10 mouse cellular contexts compared by ENCODE assay signal in the genomic region with DNA sequence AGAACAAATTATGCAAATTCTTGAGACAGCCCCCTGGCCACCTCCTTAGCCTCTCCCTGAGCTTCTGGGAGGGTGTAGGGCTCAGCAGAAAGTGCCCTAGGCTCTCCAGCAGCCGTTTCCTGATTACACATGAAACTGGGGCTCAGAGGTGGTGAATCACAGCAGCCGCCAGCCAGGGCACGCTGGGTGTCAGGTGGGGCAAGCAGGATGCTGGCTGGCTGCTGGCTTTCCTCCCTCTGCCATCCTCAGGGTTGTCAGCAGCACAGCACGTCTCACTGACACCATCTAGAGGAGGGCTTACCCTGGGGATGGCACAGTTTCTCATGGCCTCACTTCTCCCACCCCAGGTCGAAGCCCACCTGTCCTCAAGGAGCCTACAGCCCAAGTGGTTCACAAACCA. TPM values are rescaled to one million over a fixed set of nuclear protein-coding genes. Genes with fewer than 3 reads are reported as not detected.
A peak's percentile ranks its signal among the peaks of the same experiment; 100 is the strongest.
DNase-seq lines count a peak whose midpoint lies in the region; ATAC-seq and TF ChIP-seq lines count a peak whose summit lies in the region.
"Had no signal": no experiment of that assay in that cellular context is flagged by ENCODE, and none has a peak within 500 bp of the region (broad histone marks: within the 10 kb centered on the region; RNA-seq: fewer than 3 reads in every experiment).

No protein-coding gene starts in this region.

- no peak overlapping the region for H3K9ac ChIP-seq in kidney, embryonic 15.5 days
- H3K9ac ChIP-seq in stomach, postnatal 0 days (ENCODE audit: low read length), result no peak overlapping the region
- H3K9ac ChIP-seq: limb, embryonic 13.5 days had no signal

- peaks cover 46% of the 10 kb centered on the region for H3K4me1 ChIP-seq in kidney, embryonic 15.5 days
- peaks cover 48% of the 10 kb centered on the region for H3K4me1 ChIP-seq in embryonic facial prominence, embryonic 10.5 days
- H3K4me1 ChIP-seq in stomach, postnatal 0 days (replicated peaks; ENCODE audit: control insufficient read depth, insufficient read depth), result peaks cover 11% of the 10 kb centered on the region; the same call in 1 of the 2 replicates

- peak; percentile 46; the same call in 1 of the 2 replicates for TF ChIP-seq CTCF in stomach, postnatal 0 days (IDR thresholded peaks at IDR 0.05; ENCODE audit: low read depth)
- no peak; the same call in 1 of the 2 replicates for TF ChIP-seq CTCF in layer of hippocampus, adult 2 months (conservative IDR thresholded peaks at IDR 0.05)

- H3K27ac ChIP-seq in kidney, embryonic 15.5 days, result peak overlapping the region; percentile 28; the same call in 1 of the 2 replicates
- peak overlapping the region; percentile 21; the same call in 1 of the 2 replicates for H3K27ac ChIP-seq in embryonic facial prominence, embryonic 10.5 days (replicated peaks)
- H3K27ac ChIP-seq in stomach, postnatal 0 days (replicated peaks), result peak overlapping the region; percentile 53; the same call in 1 of the 2 replicates
- H3K27ac ChIP-seq in layer of hippocampus, adult 2 months, result no peak overlapping the region
- H3K27ac ChIP-seq: limb, embryonic 13.5 days had no signal

- intact Hi-C loops in left cerebral cortex, postnatal 36 days (cut with DNase I), result loop anchor here (5.0 kb wide), 1 partner anchor 39 kb away; no protein-coding TSS in a partner anchor

- TF ChIP-seq EP300 in stomach, postnatal 0 days (optimal IDR thresholded peaks at IDR 0.05), result no peak

- no peak overlapping the region for H3K4me2 ChIP-seq in kidney, embryonic 15.5 days
- no peak overlapping the region for H3K4me2 ChIP-seq in stomach, postnatal 0 days (replicated peaks; ENCODE audit: low read depth)
- H3K4me2 ChIP-seq: limb, embryonic 13.5 days had no signal

- no peak overlapping the region for H3K4me3 ChIP-seq in kidney, embryonic 15.5 days (replicated peaks)
- no peak overlapping the region for H3K4me3 ChIP-seq in embryonic facial prominence, embryonic 10.5 days
- no peak overlapping the region for H3K4me3 ChIP-seq in stomach, postnatal 0 days (ENCODE audit: low read depth, low read length)
- no peak overlapping the region for H3K4me3 ChIP-seq in layer of hippocampus, adult 2 months
- H3K4me3 ChIP-seq: limb, embryonic 13.5 days had no signal

- no peaks in the 10 kb centered on the region for H3K36me3 ChIP-seq in kidney, embryonic 15.5 days
- H3K36me3 ChIP-seq in embryonic facial prominence, embryonic 10.5 days (replicated peaks), result no peaks in the 10 kb centered on the region
- no peaks in the 10 kb centered on the region for H3K36me3 ChIP-seq in stomach, postnatal 0 days (ENCODE audit: control insufficient read depth, insufficient read depth, low read length)
- H3K36me3 ChIP-seq: limb, embryonic 13.5 days had no signal

- DNase-seq in kidney, postnatal 25 days, result no peak
- peak; percentile 74 for DNase-seq in CD4-positive helper T cell, adult 2 months (ENCODE audit: low read depth, low spot score)
- DNase-seq in embryonic facial prominence, embryonic 10.5 days (ENCODE audit: low spot score), result no peak
- peak; percentile 71 for DNase-seq in stomach, postnatal 0 days (ENCODE audit: low spot score)
- DNase-seq in embryo, embryonic 9.5 days (ENCODE audit: extremely low spot score), result no peak
- DNase-seq in left cerebral cortex, postnatal 36 days (ENCODE audit: low spot score in 2 of 2), result no peak
- DNase-seq in layer of hippocampus, adult 2 months (ENCODE audit: low spot score in 2 of 2), result no peak
- DNase-seq: cerebellum, postnatal 36 days had no signal

- ATAC-seq in kidney, embryonic 15.5 days (replicated peaks; ENCODE audit: low FRiP score), result no peak
- ATAC-seq in stomach, postnatal 0 days (ENCODE audit: low FRiP score, low TSS enrichment), result peak; percentile 39; the same call in 1 of the 2 replicates

- 26% methylated on average over 5 of the region's 5 CpGs for WGBS in kidney, embryonic 15.5 days
- WGBS in embryonic facial prominence, embryonic 10.5 days, result 21% methylated on average over 5 of the region's 5 CpGs
- WGBS in stomach, postnatal 0 days, result 23% methylated on average over 5 of the region's 5 CpGs

- no peaks in the 10 kb centered on the region for H3K9me3 ChIP-seq in kidney, embryonic 15.5 days (replicated peaks)
- no peaks in the 10 kb centered on the region for H3K9me3 ChIP-seq in embryonic facial prominence, embryonic 10.5 days
- no peaks in the 10 kb centered on the region for H3K9me3 ChIP-seq in stomach, postnatal 0 days (ENCODE audit: control insufficient read depth, low read length)
- H3K9me3 ChIP-seq: limb, embryonic 13.5 days had no signal

- peaks cover 17% of the 10 kb centered on the region for H3K27me3 ChIP-seq in kidney, embryonic 15.5 days
- H3K27me3 ChIP-seq in embryonic facial prominence, embryonic 10.5 days (replicated peaks; ENCODE audit: low read depth, poor library complexity, severe bottlenecking), result peaks cover 23% of the 10 kb centered on the region
- no peaks in the 10 kb centered on the region for H3K27me3 ChIP-seq in stomach, postnatal 0 days (ENCODE audit: control insufficient read depth, insufficient read depth, low read length)

RNA-seq across cellular contexts. Expression of a gene that starts 14.1 kb away (rescaled TPM):
- polyA plus RNA-seq in kidney, embryonic 15.5 days (2015; fragmentation: Nextera tagmentation; extraction: Ambion mirVana), result 46.2 and 51.1 TPM in 2 replicates
- 19.9 and 20.8 TPM in 2 replicates for polyA plus RNA-seq in embryonic facial prominence, embryonic 10.5 days (2016; fragmentation: Nextera tagmentation; extraction: Ambion mirVana)
- polyA plus RNA-seq in stomach, postnatal 0 days (2015; fragmentation: Nextera tagmentation; extraction: Ambion mirVana), result 37.7 and 45.4 TPM in 2 replicates
- total RNA-seq in left cerebral cortex, postnatal 36 days (2021), result 10 to 100 TPM; 14.4 to 16.5 TPM
- 10 to 100 TPM; 12.2 to 13.7 TPM for total RNA-seq in layer of hippocampus, adult 2 months (2021)

RNA-seq across cellular contexts. Expression of a gene that starts 25.5 kb away (rescaled TPM):
- 9.1 and 9.5 TPM in 2 replicates for polyA plus RNA-seq in kidney, embryonic 15.5 days (2015; fragmentation: Nextera tagmentation; extraction: Ambion mirVana)
- polyA plus RNA-seq in embryonic facial prominence, embryonic 10.5 days (2016; fragmentation: Nextera tagmentation; extraction: Ambion mirVana), result 3.3 and 4.3 TPM in 2 replicates
- 2.4 and 2.8 TPM in 2 replicates for polyA plus RNA-seq in stomach, postnatal 0 days (2015; fragmentation: Nextera tagmentation; extraction: Ambion mirVana)
- 1 to 10 TPM; 3.6 to 4.3 TPM for total RNA-seq in left cerebral cortex, postnatal 36 days (2021)
- 1 to 10 TPM; 5.4 to 5.5 TPM for total RNA-seq in layer of hippocampus, adult 2 months (2021)

RNA-seq across cellular contexts. Expression of a gene that starts 27.0 kb away (rescaled TPM):
- polyA plus RNA-seq in kidney, embryonic 15.5 days (2015; fragmentation: Nextera tagmentation; extraction: Ambion mirVana), result 0.60 and 1.8 TPM in 2 replicates
- not detected in 2 replicates for polyA plus RNA-seq in embryonic facial prominence, embryonic 10.5 days (2016; fragmentation: Nextera tagmentation; extraction: Ambion mirVana)
- polyA plus RNA-seq in stomach, postnatal 0 days (2015; fragmentation: Nextera tagmentation; extraction: Ambion mirVana), result 39.4 and 39.5 TPM in 2 replicates
- total RNA-seq in left cerebral cortex, postnatal 36 days (2021), result not detected
- not detected for total RNA-seq in layer of hippocampus, adult 2 months (2021)

RNA-seq across cellular contexts. Expression of a gene that starts 48.7 kb away (rescaled TPM):
- 49.5 and 55.5 TPM in 2 replicates for polyA plus RNA-seq in kidney, embryonic 15.5 days (2015; fragmentation: Nextera tagmentation; extraction: Ambion mirVana)
- polyA plus RNA-seq in embryonic facial prominence, embryonic 10.5 days (2016; fragmentation: Nextera tagmentation; extraction: Ambion mirVana), result 52.0 and 53.5 TPM in 2 replicates
- polyA plus RNA-seq in stomach, postnatal 0 days (2015; fragmentation: Nextera tagmentation; extraction: Ambion mirVana), result 35.6 and 39.3 TPM in 2 replicates
- total RNA-seq in left cerebral cortex, postnatal 36 days (2021), result 10 to 100 TPM; 57.6 to 65.0 TPM
- 10 to 100 TPM; 64.0 to 64.7 TPM for total RNA-seq in layer of hippocampus, adult 2 months (2021)

RNA-seq across cellular contexts. Expression of a gene that starts 55.0 kb away (rescaled TPM):
- polyA plus RNA-seq in kidney, embryonic 15.5 days (2015; fragmentation: Nextera tagmentation; extraction: Ambion mirVana), result 25.4 and 25.6 TPM in 2 replicates
- polyA plus RNA-seq in embryonic facial prominence, embryonic 10.5 days (2016; fragmentation: Nextera tagmentation; extraction: Ambion mirVana), result 36.4 and 39.0 TPM in 2 replicates
- 5.6 and 7.2 TPM in 2 replicates for polyA plus RNA-seq in stomach, postnatal 0 days (2015; fragmentation: Nextera tagmentation; extraction: Ambion mirVana)
- 1 to 10 TPM; 4.9 to 6.0 TPM for total RNA-seq in left cerebral cortex, postnatal 36 days (2021)
- total RNA-seq in layer of hippocampus, adult 2 months (2021), result 1 to 10 TPM; 4.4 to 4.7 TPM

Comparison
In these comparisons a context has a peak if more than half of its experiments do, and no peak if none do; other contexts are left out.
1. DNase-seq: peak in CD4-positive helper T cell, adult 2 months (single experiment) and stomach, postnatal 0 days (single experiment); none in kidney, postnatal 25 days (0 of 2), embryonic facial prominence, embryonic 10.5 days (single experiment), embryo, embryonic 9.5 days (single experiment), left cerebral cortex, postnatal 36 days (0 of 2) and layer of hippocampus, adult 2 months (0 of 2).
2. RNA of a gene that starts 27.0 kb away (polyA plus RNA-seq): 39.4 to 39.5 TPM in stomach, postnatal 0 days; 0.60 to 1.8 TPM in kidney, embryonic 15.5 days and not detected in embryonic facial prominence, embryonic 10.5 days; every median in the first group is over 10 times any median in the second.